Mouse (Mus musculus): ENCODE measurements at regions not wholly inside any gene's neighbourhood (a gene's known extent, or its start where the extent isn't known, plus 50 kb on each side); places are given as distances from the start of the nearest gene placed in this dataset.
"Not testable (repeated sequence)": the region's sequence is repeated elsewhere in the genome, so short reads cannot be mapped to it uniquely, and the experiment has no call there.

DNA sequence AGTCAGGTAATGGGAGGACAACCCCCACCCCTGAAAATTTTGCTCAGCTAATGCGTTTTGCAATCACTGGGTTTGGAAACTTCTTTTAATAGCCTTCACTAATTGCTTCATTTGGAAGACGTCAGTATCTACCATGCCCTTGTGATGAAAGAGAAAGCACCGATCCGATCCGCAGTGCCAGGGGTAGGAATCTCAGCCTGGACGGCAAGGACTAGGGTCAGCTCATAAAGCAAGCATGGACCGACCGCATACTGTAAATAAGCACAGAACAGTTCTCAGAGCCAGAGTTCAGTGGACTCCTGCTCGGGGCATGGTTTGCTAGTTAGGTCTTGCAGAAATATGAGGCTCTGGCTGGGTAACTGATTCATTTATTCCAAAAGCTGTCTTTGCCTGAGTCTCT, 213.0 kb upstream of the Sesn3 start:
- Histone ChIP-seq H3K27ac (ENCODE audit: control insufficient read depth, insufficient read depth, low read depth, low read length, poor library complexity) (no peak overlapping the region), H3K4me1 (ENCODE audit: control insufficient read depth, insufficient read depth, low read length) (no peaks in the 10 kb centered on the region; the same call in 1 of the 2 replicates), H3K4me3 (replicated peaks; ENCODE audit: control insufficient read depth, low read depth, low read length) (no peak overlapping the region)
- TF ChIP-seq POLR2A (IDR thresholded peaks at IDR 0.05; ENCODE audit: borderline replicate concordance, control insufficient read depth, low read depth, low read length) (no peak), CTCF (IDR thresholded peaks at IDR 0.05; ENCODE audit: control insufficient read depth, insufficient read depth, low read length) (no peak)
- 52% methylated on average over 9 of the region's 9 CpGs for WGBS

DNA sequence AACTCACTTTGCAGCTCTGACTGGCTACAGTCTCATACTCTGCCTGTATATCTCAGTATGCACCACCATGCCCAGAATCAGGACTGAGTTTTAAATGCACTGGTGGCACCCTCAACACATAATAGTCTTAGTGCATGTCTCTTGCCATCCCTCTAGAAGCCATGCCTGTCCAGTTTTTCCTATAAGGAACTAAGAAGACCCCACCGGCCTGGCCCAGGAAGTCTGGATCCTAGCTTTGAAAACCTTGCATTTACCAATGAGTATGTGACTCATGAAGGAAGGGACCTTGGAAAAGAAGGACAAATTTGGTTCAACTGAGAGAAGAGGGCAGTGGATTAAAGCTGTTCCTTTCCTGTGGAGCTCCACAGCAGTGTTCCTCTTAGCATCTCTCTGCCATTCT, 212.2 kb upstream of the Sesn3 start:
- Histone ChIP-seq H3K4me1 (ENCODE audit: control insufficient read depth, insufficient read depth, low read length) (no peaks in the 10 kb centered on the region), H3K27ac (ENCODE audit: control insufficient read depth, insufficient read depth, low read depth, low read length, poor library complexity) (no peak overlapping the region), H3K4me3 (replicated peaks; ENCODE audit: control insufficient read depth, low read depth, low read length) (no peak overlapping the region)
- WGBS = 85% methylated on average over 1 of the region's 1 CpGs
- no peak for TF ChIP-seq CTCF (IDR thresholded peaks at IDR 0.05; ENCODE audit: control insufficient read depth, insufficient read depth, low read length)
- TF ChIP-seq POLR2A (IDR thresholded peaks at IDR 0.05; ENCODE audit: borderline replicate concordance, control insufficient read depth, low read depth, low read length) = no peak

DNA sequence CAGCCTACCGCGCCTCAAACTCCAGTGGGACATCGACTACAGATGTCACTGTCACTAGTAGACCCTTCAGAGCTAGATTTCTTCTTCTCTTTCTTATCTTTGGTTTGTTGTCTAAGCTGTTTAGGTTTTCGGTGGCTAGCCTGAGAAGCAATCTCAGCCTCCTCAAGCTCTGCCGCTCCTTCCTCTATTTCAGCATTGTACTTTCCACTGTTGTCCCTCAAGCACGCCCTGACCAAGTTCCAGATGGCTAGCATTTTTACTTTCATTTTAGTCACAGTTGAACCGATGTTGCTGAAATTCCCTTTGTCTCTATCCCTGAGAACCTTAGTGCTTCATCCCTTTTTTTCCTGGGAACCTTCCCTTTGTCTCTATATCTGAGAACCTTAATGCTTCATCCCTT, 208.1 kb upstream of the Sesn3 start:
- H3K4me3 ChIP-seq (replicated peaks; ENCODE audit: control insufficient read depth, low read depth, low read length); H3K4me1 ChIP-seq (ENCODE audit: control insufficient read depth, insufficient read depth, low read length); H3K27ac ChIP-seq (ENCODE audit: control insufficient read depth, insufficient read depth, low read depth, low read length, poor library complexity): not testable (repeated sequence)
- WGBS = 68% methylated on average over 7 of the region's 7 CpGs

DNA sequence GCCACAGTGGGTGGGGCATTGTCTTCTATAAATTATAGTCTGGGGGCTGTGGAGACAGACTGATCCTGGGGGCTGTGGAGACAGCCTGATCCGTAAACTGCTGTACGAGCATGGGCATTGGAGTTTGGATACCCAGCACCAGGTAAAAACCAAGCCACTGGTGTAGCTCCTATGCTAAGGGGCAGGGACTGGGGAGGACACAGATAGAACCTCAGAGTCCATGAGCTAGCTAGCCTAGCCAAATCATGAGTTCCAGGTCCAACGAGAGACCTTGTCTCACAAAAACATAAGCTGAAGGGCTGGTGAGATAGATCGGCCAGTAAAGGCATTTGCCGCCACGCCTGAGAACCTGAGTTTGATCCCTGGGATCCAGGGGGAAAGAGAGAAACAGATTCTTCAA, 205.8 kb upstream of the Sesn3 start:
- no peak overlapping the region for H3K4me3 ChIP-seq (replicated peaks; ENCODE audit: control insufficient read depth, low read depth, low read length)
- TF ChIP-seq CTCF (IDR thresholded peaks at IDR 0.05; ENCODE audit: control insufficient read depth, insufficient read depth, low read length) = no peak
- TF ChIP-seq POLR2A (IDR thresholded peaks at IDR 0.05; ENCODE audit: borderline replicate concordance, control insufficient read depth, low read depth, low read length) = no peak
- no peak overlapping the region for H3K27ac ChIP-seq (ENCODE audit: control insufficient read depth, insufficient read depth, low read depth, low read length, poor library complexity)
- WGBS = 88% methylated on average over 6 of the region's 6 CpGs
- no peaks in the 10 kb centered on the region for H3K4me1 ChIP-seq (ENCODE audit: control insufficient read depth, insufficient read depth, low read length)

DNA sequence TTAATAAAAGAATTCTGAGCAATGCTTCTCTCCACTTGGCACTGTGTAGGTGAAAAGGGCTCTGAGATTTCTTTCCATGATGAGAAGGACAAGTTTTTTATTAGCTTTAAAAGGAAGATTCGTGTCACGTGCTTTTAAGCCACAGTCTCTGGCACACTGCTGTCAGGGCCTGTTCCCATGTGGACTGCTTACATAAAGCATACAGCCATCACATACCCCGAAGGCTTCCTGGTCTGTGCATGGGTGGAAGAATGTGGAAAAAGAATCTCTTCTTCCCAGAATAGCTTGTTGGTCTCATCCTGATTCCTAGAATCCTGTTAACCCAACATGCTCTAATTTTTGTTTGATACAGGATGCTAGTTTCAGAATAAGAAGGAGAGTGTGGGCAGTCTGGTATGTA, 205.1 kb upstream of the Sesn3 start:
- WGBS = 80% methylated on average over 3 of the region's 3 CpGs
- TF ChIP-seq POLR2A (IDR thresholded peaks at IDR 0.05; ENCODE audit: borderline replicate concordance, control insufficient read depth, low read depth, low read length) (no peak), CTCF (IDR thresholded peaks at IDR 0.05; ENCODE audit: control insufficient read depth, insufficient read depth, low read length) (no peak)
- Histone ChIP-seq H3K4me3 (replicated peaks; ENCODE audit: control insufficient read depth, low read depth, low read length) (no peak overlapping the region), H3K4me1 (ENCODE audit: control insufficient read depth, insufficient read depth, low read length) (no peaks in the 10 kb centered on the region; the same call in 1 of the 2 replicates), H3K27ac (ENCODE audit: control insufficient read depth, insufficient read depth, low read depth, low read length, poor library complexity) (no peak overlapping the region)

DNA sequence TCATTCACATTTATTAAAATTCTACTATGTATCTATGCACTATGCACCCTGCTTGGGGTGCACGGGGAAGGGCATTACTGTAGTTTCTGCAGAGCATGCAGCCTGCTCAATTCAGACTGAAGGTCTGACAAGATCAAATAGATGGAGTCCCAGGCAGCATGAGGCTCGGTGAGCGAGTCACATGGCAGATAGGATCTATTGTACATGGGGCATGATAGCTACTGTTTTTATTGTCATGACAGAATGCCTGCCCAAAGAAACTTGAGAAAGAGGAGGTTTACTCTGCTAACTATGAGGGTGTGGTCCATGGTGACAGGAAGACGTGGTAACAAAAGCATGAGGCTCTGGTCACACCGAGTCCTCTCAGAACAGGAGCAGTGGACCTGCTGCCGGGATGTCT, 203.1 kb upstream of the Sesn3 start:
- H3K4me3 ChIP-seq (replicated peaks; ENCODE audit: control insufficient read depth, low read depth, low read length) = no peak overlapping the region
- 58% methylated on average over 6 of the region's 6 CpGs for WGBS
- H3K27ac ChIP-seq (ENCODE audit: control insufficient read depth, insufficient read depth, low read depth, low read length, poor library complexity) = no peak overlapping the region
- TF ChIP-seq CTCF (IDR thresholded peaks at IDR 0.05; ENCODE audit: control insufficient read depth, insufficient read depth, low read length) (no peak), POLR2A (IDR thresholded peaks at IDR 0.05; ENCODE audit: borderline replicate concordance, control insufficient read depth, low read depth, low read length) (no peak)
- H3K4me1 ChIP-seq (ENCODE audit: control insufficient read depth, insufficient read depth, low read length) = no peaks in the 10 kb centered on the region; the same call in 1 of the 2 replicates

DNA sequence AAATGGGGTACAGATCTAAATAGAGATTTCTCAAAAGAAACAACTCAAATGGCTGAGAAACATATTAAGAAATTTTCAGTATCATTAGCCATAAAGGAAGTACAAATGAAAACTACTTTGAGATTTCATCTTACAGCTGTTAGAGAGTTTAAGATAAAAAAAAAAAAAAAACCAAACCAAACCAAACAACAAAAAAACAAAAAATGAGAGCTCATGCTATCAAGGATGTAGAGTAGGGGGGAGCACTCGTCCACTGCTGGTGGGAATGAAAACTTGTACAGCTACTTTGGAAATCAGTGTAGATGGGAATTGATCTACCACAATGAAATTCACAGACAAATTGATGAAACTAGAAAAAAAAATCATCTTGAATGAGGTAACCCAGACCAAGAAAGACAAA, 201.9 kb upstream of the Sesn3 start:
- WGBS = 70% methylated on average over 1 of the region's 1 CpGs
- Histone ChIP-seq H3K4me3 (replicated peaks; ENCODE audit: control insufficient read depth, low read depth, low read length) (no peak overlapping the region), H3K4me1 (ENCODE audit: control insufficient read depth, insufficient read depth, low read length) (no peaks in the 10 kb centered on the region; the same call in 1 of the 2 replicates), H3K27ac (ENCODE audit: control insufficient read depth, insufficient read depth, low read depth, low read length, poor library complexity) (no peak overlapping the region)
- no peak for TF ChIP-seq CTCF (IDR thresholded peaks at IDR 0.05; ENCODE audit: control insufficient read depth, insufficient read depth, low read length)

DNA sequence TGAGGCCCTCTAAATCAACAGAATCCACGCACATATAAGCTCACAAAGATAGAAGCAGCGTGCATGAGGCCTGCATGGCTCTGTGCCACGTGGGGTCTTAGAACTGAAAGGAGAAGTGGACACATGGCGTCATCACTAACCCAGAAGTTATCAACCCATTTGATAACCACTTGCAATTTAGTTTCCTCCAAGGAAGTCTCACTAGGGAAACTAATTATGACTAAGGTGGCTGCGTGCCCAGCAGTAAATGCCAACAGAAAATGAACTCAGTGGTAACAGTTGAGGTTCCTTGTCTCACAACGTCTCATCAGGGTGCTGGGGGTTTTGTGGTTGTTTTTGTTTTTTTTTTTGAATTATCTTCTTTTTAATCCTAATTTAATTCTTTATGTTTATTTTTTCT, 200.6 kb upstream of the Sesn3 start:
- TF ChIP-seq CTCF (IDR thresholded peaks at IDR 0.05; ENCODE audit: control insufficient read depth, insufficient read depth, low read length) = no peak
- TF ChIP-seq POLR2A (IDR thresholded peaks at IDR 0.05; ENCODE audit: borderline replicate concordance, control insufficient read depth, low read depth, low read length) = no peak
- H3K4me1 ChIP-seq (ENCODE audit: control insufficient read depth, insufficient read depth, low read length) = no peaks in the 10 kb centered on the region; the same call in 1 of the 2 replicates
- H3K4me3 ChIP-seq (replicated peaks; ENCODE audit: control insufficient read depth, low read depth, low read length) = no peak overlapping the region
- 16% methylated on average over 6 of the region's 6 CpGs for WGBS
- H3K27ac ChIP-seq (ENCODE audit: control insufficient read depth, insufficient read depth, low read depth, low read length, poor library complexity) = no peak overlapping the region

DNA sequence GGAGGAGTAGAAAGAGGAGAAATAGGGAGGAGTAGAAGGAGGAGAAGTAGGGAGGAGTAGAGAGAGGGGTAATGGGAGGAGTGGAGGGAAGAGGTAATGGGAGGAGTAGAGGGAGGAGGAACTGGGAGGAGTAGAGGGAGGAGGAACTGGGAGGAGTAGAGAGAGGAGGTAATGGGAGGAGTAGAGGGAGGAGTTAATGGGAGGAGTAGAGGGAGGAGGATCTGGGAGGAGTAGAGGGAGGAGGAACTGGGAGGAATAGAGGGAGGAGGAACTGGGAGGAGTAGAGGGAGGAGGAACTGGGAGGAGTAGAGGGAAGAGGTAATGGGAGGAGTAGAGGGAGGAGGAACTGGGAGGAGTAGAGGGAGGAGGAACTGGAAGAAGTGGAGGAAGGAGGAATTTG, 200.0 kb upstream of the Sesn3 start:
- not testable (repeated sequence) for H3K4me3 ChIP-seq (replicated peaks; ENCODE audit: control insufficient read depth, low read depth, low read length); H3K27ac ChIP-seq (ENCODE audit: control insufficient read depth, insufficient read depth, low read depth, low read length, poor library complexity); H3K4me1 ChIP-seq (ENCODE audit: control insufficient read depth, insufficient read depth, low read length)
